Mouse (Mus musculus) CH12.LX (cell line): Measurements from ENCODE around the gene Cmtm7. TPM values are rescaled to one million over a fixed set of nuclear protein-coding genes. Genes with fewer than 3 reads are reported as not detected.

Source experiments
- DNase-seq: peaks from one replicate; pipeline ENCODE4 v3.0.0-alpha.2; 2013; ENCODE audit errors: extremely low read depth
- H3K27ac ChIP-seq: 2 replicates; pipeline ENCODE4 v1.5.1; 2012; ENCODE audit warnings: low read depth, mild to moderate bottlenecking, control low read depth, moderate library complexity; ENCODE audit not compliant: insufficient read depth
- H3K27me3 ChIP-seq: replicated peaks from 2 replicates; pipeline ENCODE3; 2012; ENCODE audit warnings: inconsistent platforms
- H3K36me3 ChIP-seq, 2 experiments: replicated peaks in 1 of 2; 2 replicates each; pipeline versions ENCODE3 to v1.6.1; 2012; ENCODE audit warnings: inconsistent platforms in 1 of 2, low read length in 1 of 2, mild to moderate bottlenecking in 1 of 2, mixed read lengths in 1 of 2, moderate library complexity in 1 of 2; ENCODE audit not compliant: control insufficient read depth in 1 of 2, insufficient read depth in 1 of 2
- H3K4me1 ChIP-seq, 2 experiments: 2 replicates each; pipeline ENCODE4 v1.6.1; 2012; ENCODE audit warnings: inconsistent platforms in 1 of 2, moderate library complexity in 1 of 2; ENCODE audit not compliant: insufficient read depth in 2 of 2, control insufficient read depth in 1 of 2
- H3K4me2 ChIP-seq: 2 replicates; pipeline ENCODE4 v1.6.1; 2012; ENCODE audit warnings: low read depth, mild to moderate bottlenecking, control low read depth; ENCODE audit not compliant: poor library complexity, insufficient read depth, severe bottlenecking
- H3K4me3 ChIP-seq, 3 experiments: fragments of 150-350 bp in 1 of 3; sonication (generic) in 1 of 3; replicated peaks in 1 of 3; 2 replicates each; pipeline versions ENCODE3 to v1.5.1; 2011 to 2012; ENCODE audit warnings: low read depth in 2 of 3, low read length in 2 of 3, mild to moderate bottlenecking in 2 of 3, moderate library complexity in 2 of 3, control low read depth in 1 of 3, improper control_type of control experiment in 1 of 3, inconsistent platforms in 1 of 3, mixed read lengths in 1 of 3; ENCODE audit not compliant: poor library complexity in 1 of 3
- H3K79me2 ChIP-seq: replicated peaks from 2 replicates; pipeline ENCODE4 v1.6.1; 2012; ENCODE audit warnings: mild to moderate bottlenecking, moderate library complexity; ENCODE audit not compliant: control insufficient read depth, poor library complexity, insufficient read depth, severe bottlenecking; ENCODE audit errors: extremely low read depth
- H3K9ac ChIP-seq: 2 replicates; pipeline ENCODE4 v1.6.1; 2012; ENCODE audit warnings: low read depth, mild to moderate bottlenecking, control low read depth, moderate library complexity; ENCODE audit not compliant: insufficient read depth
- H3K9me3 ChIP-seq: replicated peaks from 2 replicates; pipeline ENCODE3; 2012; ENCODE audit warnings: low read length, inconsistent platforms, mixed read lengths
- BHLHE40 ChIP-seq: IDR thresholded peaks from 2 replicates; pipeline ENCODE4 v1.6.1; 2011; ENCODE audit warnings: mild to moderate bottlenecking, low read depth, low read length, improper control_type of control experiment
- CHD1 ChIP-seq: IDR thresholded peaks from 2 replicates; pipeline ENCODE4 v1.6.1; 2012; ENCODE audit warnings: low read depth, low read length, improper control_type of control experiment, inconsistent platforms
- CHD2 ChIP-seq: IDR thresholded peaks from 2 replicates; pipeline ENCODE4 v1.6.1; 2011; ENCODE audit warnings: low read length, improper control_type of control experiment
- CTCF ChIP-seq, 2 experiments: IDR thresholded peaks in 1 of 2; conservative IDR thresholded peaks in 1 of 2; 2 replicates each; pipeline ENCODE4 v1.5.1; 2011 to 2012; ENCODE audit warnings: low read depth in 2 of 2, low read length in 2 of 2, improper control_type of control experiment in 1 of 2, inconsistent platforms in 1 of 2, mild to moderate bottlenecking in 1 of 2, moderate library complexity in 1 of 2
- E2F4 ChIP-seq: IDR thresholded peaks from 2 replicates; pipeline ENCODE4 v1.6.1; 2011; ENCODE audit warnings: low read depth, low read length, improper control_type of control experiment; ENCODE audit not compliant: insufficient replicate concordance
- ELF1 ChIP-seq: IDR thresholded peaks from 2 replicates; pipeline ENCODE4 v1.6.1; 2014; ENCODE audit warnings: low read depth, mild to moderate bottlenecking, inconsistent platforms, low read length, improper control_type of control experiment
- EP300 ChIP-seq: IDR thresholded peaks from 2 replicates; pipeline ENCODE4 v1.6.1; 2011; ENCODE audit warnings: low read length, improper control_type of control experiment
- ETS1 ChIP-seq: conservative IDR thresholded peaks from 2 replicates; pipeline ENCODE4 v1.6.1; 2012; ENCODE audit warnings: low read depth, mild to moderate bottlenecking, inconsistent platforms, low read length, improper control_type of control experiment, moderate library complexity
- GABPA ChIP-seq: IDR thresholded peaks from 2 replicates; pipeline ENCODE4 v1.6.1; 2012; ENCODE audit warnings: low read depth, low read length, improper control_type of control experiment, inconsistent platforms; ENCODE audit not compliant: insufficient replicate concordance
- HCFC1 ChIP-seq: IDR thresholded peaks from 2 replicates; pipeline ENCODE4 v1.6.1; 2012; ENCODE audit warnings: low read depth, mild to moderate bottlenecking, inconsistent platforms, low read length, improper control_type of control experiment
- IRF4 ChIP-seq: IDR thresholded peaks from 2 replicates; pipeline ENCODE4 v1.6.1; 2014; ENCODE audit warnings: low read depth, mild to moderate bottlenecking, inconsistent platforms, low read length, improper control_type of control experiment
- JUN ChIP-seq: IDR thresholded peaks from 2 replicates; pipeline ENCODE4 v1.6.1; 2011; ENCODE audit warnings: low read depth, mild to moderate bottlenecking, low read length, improper control_type of control experiment, moderate library complexity; ENCODE audit not compliant: insufficient read depth
- JUND ChIP-seq: conservative IDR thresholded peaks from 2 replicates; pipeline ENCODE4 v1.6.1; 2011; ENCODE audit warnings: low read depth, low read length, improper control_type of control experiment
- KAT2A ChIP-seq: IDR thresholded peaks from 2 replicates; pipeline ENCODE4 v1.6.1; 2012; ENCODE audit warnings: low read length, improper control_type of control experiment, inconsistent platforms; ENCODE audit not compliant: insufficient replicate concordance
- MAFK ChIP-seq: IDR thresholded peaks from 2 replicates; pipeline ENCODE4 v1.6.1; 2011; ENCODE audit warnings: low read length, improper control_type of control experiment; ENCODE audit not compliant: insufficient replicate concordance
- MAX ChIP-seq: IDR thresholded peaks from 2 replicates; pipeline ENCODE4 v1.6.1; 2011; ENCODE audit warnings: low read length, improper control_type of control experiment
- MAZ ChIP-seq: IDR thresholded peaks from 2 replicates; pipeline ENCODE4 v1.6.1; 2012; ENCODE audit warnings: low read depth, mild to moderate bottlenecking, inconsistent platforms, low read length, improper control_type of control experiment, moderate library complexity
- MEF2A ChIP-seq: IDR thresholded peaks from 2 replicates; pipeline ENCODE4 v1.6.1; 2014; ENCODE audit warnings: low read depth, mild to moderate bottlenecking, inconsistent platforms, low read length, improper control_type of control experiment, borderline replicate concordance
- MXI1 ChIP-seq: IDR thresholded peaks from 2 replicates; pipeline ENCODE4 v1.6.1; 2011; ENCODE audit warnings: mild to moderate bottlenecking, low read depth, low read length, improper control_type of control experiment
- MYC ChIP-seq: IDR thresholded peaks from 2 replicates; pipeline ENCODE4 v1.6.1; 2011; ENCODE audit warnings: low read depth, mild to moderate bottlenecking, improper control_type of control experiment, low read length
- NELFE ChIP-seq: IDR thresholded peaks from 2 replicates; pipeline ENCODE4 v1.6.1; 2011; ENCODE audit warnings: low read depth, low read length, improper control_type of control experiment
- NRF1 ChIP-seq: IDR thresholded peaks from 2 replicates; pipeline ENCODE4 v1.6.1; 2014; ENCODE audit warnings: low read depth, mild to moderate bottlenecking, inconsistent platforms, low read length, improper control_type of control experiment, moderate library complexity
- PAX5 ChIP-seq: IDR thresholded peaks from 2 replicates; pipeline ENCODE4 v1.6.1; 2012; ENCODE audit warnings: low read length, inconsistent platforms, mixed read lengths
- POLR2A ChIP-seq: IDR thresholded peaks from 2 replicates; pipeline ENCODE4 v1.6.1; 2011; ENCODE audit warnings: low read depth, mild to moderate bottlenecking, improper control_type of control experiment, low read length
- POLR2AphosphoS2 ChIP-seq: IDR thresholded peaks from 2 replicates; pipeline ENCODE4 v1.6.1; 2011; ENCODE audit warnings: low read depth, low read length, improper control_type of control experiment
- RAD21 ChIP-seq: IDR thresholded peaks from 2 replicates; pipeline ENCODE4 v1.6.1; 2011; ENCODE audit warnings: low read depth, mild to moderate bottlenecking, low read length, improper control_type of control experiment, moderate library complexity
- RCOR1 ChIP-seq: conservative IDR thresholded peaks from 2 replicates; pipeline ENCODE4 v1.6.1; 2012; ENCODE audit warnings: low read depth, mild to moderate bottlenecking, inconsistent platforms, low read length, improper control_type of control experiment
- SIN3A ChIP-seq: IDR thresholded peaks from 2 replicates; pipeline ENCODE4 v1.6.1; 2012; ENCODE audit warnings: low read length, improper control_type of control experiment, inconsistent platforms
- SMC3 ChIP-seq: IDR thresholded peaks from 2 replicates; pipeline ENCODE4 v1.6.1; 2011; ENCODE audit warnings: low read depth, low read length, improper control_type of control experiment
- TBP ChIP-seq: conservative IDR thresholded peaks from 2 replicates; pipeline ENCODE4 v1.6.1; 2011; ENCODE audit warnings: low read depth, low read length, improper control_type of control experiment
- TCF12 ChIP-seq: IDR thresholded peaks from 2 replicates; pipeline ENCODE4 v1.6.1; 2014; ENCODE audit warnings: low read depth, mild to moderate bottlenecking, inconsistent platforms, low read length, improper control_type of control experiment
- UBTF ChIP-seq: IDR thresholded peaks from 2 replicates; pipeline ENCODE4 v1.6.1; 2012; ENCODE audit warnings: low read depth, mild to moderate bottlenecking, inconsistent platforms, low read length, improper control_type of control experiment, moderate library complexity
- USF1 ChIP-seq: IDR thresholded peaks from 2 replicates; pipeline ENCODE4 v1.6.1; 2014; ENCODE audit warnings: low read depth, mild to moderate bottlenecking, inconsistent platforms, low read length, improper control_type of control experiment
- USF2 ChIP-seq: conservative IDR thresholded peaks from 2 replicates; pipeline ENCODE4 v1.6.1; 2011; ENCODE audit warnings: low read depth, low read length, improper control_type of control experiment
- ZC3H11A ChIP-seq: IDR thresholded peaks from 2 replicates; pipeline ENCODE4 v1.6.1; 2012; ENCODE audit warnings: low read depth, mild to moderate bottlenecking, inconsistent platforms, low read length, improper control_type of control experiment
- ZKSCAN1 ChIP-seq: IDR thresholded peaks from 2 replicates; pipeline ENCODE4 v1.6.1; 2012; ENCODE audit warnings: low read depth, inconsistent platforms, low read length, improper control_type of control experiment, borderline replicate concordance
- ZMIZ1 ChIP-seq: IDR thresholded peaks from 2 replicates; pipeline ENCODE4 v1.6.1; 2012; ENCODE audit warnings: low read depth, mild to moderate bottlenecking, inconsistent platforms, low read length, improper control_type of control experiment
- ZNF384 ChIP-seq: IDR thresholded peaks from 2 replicates; pipeline ENCODE4 v1.6.1; 2012; ENCODE audit warnings: low read depth, low read length, improper control_type of control experiment, inconsistent platforms
- dilution Hi-C: fragments of 300-500 bp; cut with MboI; formaldehyde crosslinking; loops from 2 replicates; pipeline ENCODE4 v1.14.3; 2020; ENCODE audit warnings: low sequenced_read_pairs; ENCODE audit not compliant: extremely low pct_unique_long_range_greater_than_20kb, extremely low pct_ligation_motif_present
- in situ Hi-C: fragments of 300-500 bp; cut with MboI; formaldehyde crosslinking; loops from 3 replicates; pipeline ENCODE4 v1.14.3; 2019; ENCODE audit warnings: low sequenced_read_pairs, low pct_ligation_motif_present, low pct_unique_long_range_greater_than_20kb, mixed read lengths
- polyA plus RNA-seq: library from polyadenylated mRNA; unstranded; fragments of >175 nt; gene quantifications from 2 replicates; pipeline ENCODE4 v1.2.1, GENCODE M21; 2012; ENCODE audit warnings: low read depth; ENCODE audit not compliant: insufficient read length
- total RNA-seq, 2 experiments: library from RNA; depleted of rRNA; stranded (reverse); fragments of 300-350 nt in 1 of 2; fragments of >200 nt in 1 of 2; gene quantifications; 2 replicates each; pipeline ENCODE4 v1.2.3; 2012 to 2014

Cmtm7 gene
- total RNA-seq (2012; rRNA removed) (73.1 and 80.8 TPM in 2 replicates), total RNA-seq (2014; rRNA removed) (37.6 and 46.0 TPM in 2 replicates), polyA plus RNA-seq (38.2 and 45.5 TPM in 2 replicates)

DNA sequence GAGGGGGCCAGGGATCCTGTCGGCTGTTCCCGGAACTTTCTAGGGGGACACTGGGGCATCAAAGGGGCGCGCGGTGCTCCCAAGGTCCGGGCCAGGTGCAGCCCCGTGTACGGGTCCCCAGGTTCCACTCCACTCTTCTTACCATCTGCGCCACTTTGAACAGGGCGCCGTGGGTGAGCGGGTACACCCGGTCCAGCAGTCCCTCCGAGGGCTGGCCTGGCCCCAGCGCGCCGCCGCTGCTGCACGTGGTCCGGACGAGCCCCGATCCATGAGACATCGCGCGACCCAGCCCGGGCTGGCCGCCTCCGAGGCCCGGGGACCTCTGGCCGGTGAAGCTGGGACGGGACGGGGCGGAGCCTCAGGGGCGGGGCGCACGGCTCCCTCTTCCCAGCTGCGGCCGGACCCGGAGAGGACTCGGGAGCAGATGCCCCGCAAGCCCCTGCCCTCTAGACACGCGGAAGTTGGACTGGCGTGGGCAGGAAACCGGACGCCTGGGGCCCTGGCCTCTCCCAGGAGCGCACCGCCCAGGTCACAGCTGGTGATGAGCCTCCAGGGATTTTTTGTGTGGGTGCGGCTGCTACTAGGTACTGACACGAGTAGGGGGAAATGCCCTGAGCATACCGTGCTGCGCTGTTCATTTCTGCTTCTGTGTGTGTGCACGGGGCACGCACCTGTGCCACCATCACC is at the start of gene Cmtm7:
TSS of gene Cmtm7 (minus strand) at position 331 of the 687 bp plus-strand sequence.
- peaks cover 16% of the 10 kb centered on the region for H3K79me2 ChIP-seq
- peak within 1 kb of the TSS; percentile 86 for H3K4me2 ChIP-seq
- H3K9me3 ChIP-seq, result peaks cover under 1% of the 10 kb centered on the region
- dilution Hi-C loops, result no loop called here
- peaks cover 0 to 10% of the 10 kb centered on the region in 2 experiments for H3K36me3 ChIP-seq
- in situ Hi-C loops, result no loop called here
- H3K27me3 ChIP-seq, result peaks cover 3% of the 10 kb centered on the region
- H3K27ac ChIP-seq, result peak within 1 kb of the TSS; percentile 45
- DNase-seq, result peak; percentile 66
- TF ChIP-seq ETS1 (peak; percentile 82), IRF4 (peak; percentile 38), E2F4 (no peak), BHLHE40 (peak; percentile 85), JUND (no peak), MAX (peak; percentile 40; the same call in 1 of the 2 replicates), RCOR1 (no peak), KAT2A (no peak), ZNF384 (no peak), MXI1 (peak; percentile 65; the same call in 1 of the 2 replicates), EP300 (0 out of 2 replicates have a peak, but pooled peaks have one; percentile 12), HCFC1 (no peak; the same call in 1 of the 2 replicates), PAX5 (no peak), JUN (no peak), USF1 (peak; percentile 36; the same call in 1 of the 2 replicates), USF2 (no peak), ELF1 (peak; percentile 75), ZC3H11A (no peak), MEF2A (peak; percentile 38; the same call in 1 of the 2 replicates), TBP (no peak), TCF12 (peak; percentile 76), ZKSCAN1 (no peak), CHD1 (no peak), POLR2A (peak; percentile 75), UBTF (peak; percentile 57; the same call in 1 of the 2 replicates), NRF1 (peak; percentile 17; the same call in 1 of the 2 replicates), MYC (peak; percentile 26; the same call in 1 of the 2 replicates), MAFK (no peak), SMC3 (no peak), CTCF (conservative IDR thresholded peaks at IDR 0.05 in 1 of 2, IDR thresholded peaks at IDR 0.05 in 1 of 2; ENCODE audit: low read depth in 2 of 2, low read length in 2 of 2) (no peak), ZMIZ1 (no peak; the same call in 1 of the 2 replicates), POLR2AphosphoS2 (no peak), NELFE (no peak; the same call in 1 of the 2 replicates), SIN3A (peak; percentile 77), CHD2 (no peak), GABPA (no peak), RAD21 (no peak), MAZ (no peak)
- peak within 1 kb of the TSS; percentile 75 for H3K9ac ChIP-seq
- peaks cover 11 to 46% of the 10 kb centered on the region in 2 experiments for H3K4me1 ChIP-seq
- H3K4me3 ChIP-seq, result peak within 1 kb of the TSS; percentile 44 to 77 (median 76)
